Mouse (Mus musculus) ES-E14 (cell line): ENCODE results near the gene Ttf2.

Experiments used
- HCFC1 ChIP-seq: IDR thresholded peaks from 2 replicates; pipeline ENCODE4 v1.6.1; 2012; ENCODE audit warnings: low read length, inconsistent platforms, borderline replicate concordance; ENCODE audit not compliant: insufficient read depth
- MAFK ChIP-seq: IDR thresholded peaks from 2 replicates; pipeline ENCODE4 v1.6.1; 2014; ENCODE audit warnings: mild to moderate bottlenecking, low read depth, low read length, inconsistent platforms; ENCODE audit not compliant: insufficient read depth
- ZNF384 ChIP-seq: IDR thresholded peaks from 2 replicates; pipeline ENCODE4 v1.6.1; 2012; ENCODE audit warnings: low read depth, low read length, inconsistent platforms

DNA sequence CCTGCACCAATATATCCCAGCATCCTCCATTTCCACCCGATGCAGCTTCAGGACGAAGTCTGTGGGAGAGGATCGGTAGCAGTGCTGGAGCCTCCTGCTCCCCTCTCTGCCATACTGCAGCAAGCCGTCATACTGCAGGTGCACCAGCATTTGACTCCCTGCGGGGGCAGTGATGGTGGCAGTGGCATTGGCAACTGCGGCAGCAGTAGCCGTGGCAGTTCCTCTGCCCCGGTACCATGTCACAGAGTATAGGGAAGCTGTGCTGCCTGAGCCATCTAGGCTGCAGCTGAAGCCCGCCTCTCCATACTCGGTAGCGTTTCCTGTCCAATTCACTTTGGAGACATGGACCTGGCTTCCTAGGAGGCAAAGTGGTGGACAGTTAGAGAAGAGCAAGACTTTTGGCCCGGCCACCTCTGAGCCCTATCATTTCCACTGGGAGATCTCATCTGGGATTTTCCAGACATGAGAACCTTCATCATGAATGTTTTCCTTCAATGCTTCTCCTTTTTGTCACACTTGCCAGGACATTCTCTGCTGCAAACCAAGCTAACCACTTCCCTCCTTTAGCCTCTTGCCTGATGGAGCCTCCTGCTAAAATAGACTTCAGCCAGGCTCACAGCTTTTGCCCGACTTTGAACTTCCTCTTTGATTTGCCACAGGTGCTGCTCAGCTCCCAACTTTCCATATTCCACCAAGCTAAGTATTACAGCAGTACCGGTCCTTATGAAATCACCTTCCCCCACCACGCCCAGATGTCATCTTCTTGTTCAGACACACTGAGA is 34.3 kb upstream of the Ttf2 start:
- TF ChIP-seq HCFC1 = no peak
- no peak for TF ChIP-seq MAFK
- TF ChIP-seq ZNF384 = no peak
